Mouse (Mus musculus) neural tube, postnatal 0 days (tissue): ENCODE data around the gene Sptssa. TPM values are rescaled to one million over a fixed set of nuclear protein-coding genes. Genes with fewer than 3 reads are reported as not detected.

Experiments
- microRNA counts: library from miRNA; unstranded; fragments of <30 nt; microRNA quantifications from one replicate; lab custom pipeline; 2015
- microRNA-seq: library from miRNA; unstranded; fragments of <30 nt; microRNA quantifications from one replicate; pipeline ENCODE4, GENCODE M21; 2016
- polyA plus RNA-seq: library from polyadenylated mRNA; unstranded; fragments of >200 nt; fragmentation: Nextera tagmentation; extraction: Ambion mirVana; gene quantifications from 2 replicates; pipeline ENCODE4 v1.2.1, GENCODE M21; 2015

Gene Sptssa
- 263 and 271 TPM in 2 replicates for polyA plus RNA-seq

DNA sequence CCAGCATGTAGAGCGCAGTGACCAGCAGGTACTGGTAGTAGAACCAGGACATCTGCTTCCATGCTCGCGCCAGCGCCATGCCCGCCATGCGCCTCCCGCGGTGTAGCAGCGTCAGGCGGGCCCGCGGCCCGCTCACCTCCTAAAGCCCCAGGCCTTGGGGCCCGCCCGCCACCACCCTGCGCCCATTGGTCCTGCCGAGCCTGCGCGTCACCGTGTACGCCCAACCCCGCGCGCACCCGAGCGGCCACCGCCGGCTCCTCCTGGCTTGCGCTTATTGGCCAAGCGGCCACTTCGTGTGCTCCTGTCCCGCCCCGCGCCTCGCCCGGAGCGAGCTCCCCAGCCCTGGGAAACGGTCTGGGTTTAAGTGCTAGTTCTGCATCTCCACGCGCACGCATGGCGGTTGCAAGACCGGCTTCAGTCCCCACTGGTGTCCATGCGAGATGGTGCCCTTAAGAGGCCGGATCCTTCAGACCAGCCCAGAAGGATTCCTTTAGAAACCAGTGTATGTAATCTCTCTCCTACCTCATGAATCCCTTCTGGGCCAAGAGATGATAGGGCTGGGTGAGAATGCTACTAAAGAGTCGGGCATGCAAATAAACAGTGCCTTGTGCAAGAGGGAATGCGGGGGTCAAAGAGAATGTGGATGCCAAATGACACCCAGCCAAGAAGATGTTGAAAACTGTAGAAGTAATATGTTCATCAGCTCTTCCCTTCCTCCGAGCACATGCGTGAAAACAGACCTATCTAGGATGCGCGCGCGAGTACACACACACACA lies at the start of gene Sptssa:
TSS of gene Sptssa (minus strand) at position 178 of the 776 bp plus-strand sequence.

DNA sequence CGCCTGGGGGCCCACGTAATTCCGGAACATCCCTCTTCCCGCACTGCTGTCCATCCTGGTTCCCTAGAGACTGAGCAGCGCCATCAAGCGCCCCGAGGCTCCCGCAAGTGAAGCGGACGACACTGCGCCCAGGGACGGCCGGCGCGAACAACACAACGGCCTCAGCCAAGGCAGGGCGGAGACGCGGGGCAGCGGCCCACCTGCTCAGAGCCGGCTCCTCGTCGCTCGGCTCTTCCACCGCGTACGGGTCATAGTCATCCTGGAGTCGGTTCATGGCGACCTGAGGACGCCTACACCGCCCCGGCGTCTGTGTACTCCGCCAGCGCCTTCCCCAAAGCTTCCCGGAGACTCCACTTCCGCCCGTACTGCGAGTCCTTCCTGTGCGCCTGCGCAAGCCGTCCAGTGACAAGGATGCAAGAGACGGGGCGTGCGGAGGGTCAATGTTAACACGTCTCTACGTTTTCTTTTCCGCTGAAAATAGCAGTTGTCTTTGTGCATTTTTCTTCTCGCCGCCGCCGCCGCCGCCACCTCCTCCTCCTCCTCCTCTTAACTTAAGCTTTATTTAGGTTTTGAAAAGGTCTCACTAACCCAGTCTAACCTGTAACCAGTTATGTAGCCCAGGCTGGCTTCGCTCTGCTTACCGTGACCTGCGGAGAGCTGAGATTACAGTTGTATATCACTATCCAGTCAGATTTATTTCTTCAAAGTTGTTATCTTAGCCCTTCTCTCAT lies 39.3 kb upstream of the Sptssa start, which contains the start of gene Eapp:
TSS of gene Eapp (minus strand) at position 387 of the 731 bp plus-strand sequence.

MicroRNAs encoded within 50 kb of the gene (microRNA counts, 519-probe panel; counts per million panel counts)
- microRNA mmu-miR-1892 (lab: Ali Mortazavi, UCI), result 40.5 counts per million

Small RNA genes lying within 50 kb of the gene (microRNA-seq; reads per million reads assigned to microRNA genes)
- gene Mir1892, result not detected

Other genes with a start within 250 kb of the Sptssa start
- gene Eapp, start 39.3 kb upstream of the Sptssa start, polyA plus RNA-seq, result 80.5 and 92.3 TPM in 2 replicates
- gene Snx6, start 139.1 kb upstream of the Sptssa start, polyA plus RNA-seq, result 113 and 129 TPM in 2 replicates
- gene Cfl2, start 206.3 kb upstream of the Sptssa start, polyA plus RNA-seq, result 288 and 291 TPM in 2 replicates